Mouse (Mus musculus) bone marrow, adult 2 months (tissue): ENCODE measurements around the gene Aatf.

Experiments
- CTCF ChIP-seq: fragments of 200-500 bp; IDR thresholded peaks from 2 replicates; pipeline ENCODE4 v1.5.1; 2011; ENCODE audit warnings: low read length, control low read depth; ENCODE audit not compliant: control insufficient read depth, insufficient read depth
- POLR2A ChIP-seq: fragments of 200-500 bp; IDR thresholded peaks from 2 replicates; pipeline ENCODE4 v1.6.1; 2011; ENCODE audit warnings: low read depth, mild to moderate bottlenecking, control low read depth, low read length, borderline replicate concordance; ENCODE audit not compliant: control insufficient read depth

DNA sequence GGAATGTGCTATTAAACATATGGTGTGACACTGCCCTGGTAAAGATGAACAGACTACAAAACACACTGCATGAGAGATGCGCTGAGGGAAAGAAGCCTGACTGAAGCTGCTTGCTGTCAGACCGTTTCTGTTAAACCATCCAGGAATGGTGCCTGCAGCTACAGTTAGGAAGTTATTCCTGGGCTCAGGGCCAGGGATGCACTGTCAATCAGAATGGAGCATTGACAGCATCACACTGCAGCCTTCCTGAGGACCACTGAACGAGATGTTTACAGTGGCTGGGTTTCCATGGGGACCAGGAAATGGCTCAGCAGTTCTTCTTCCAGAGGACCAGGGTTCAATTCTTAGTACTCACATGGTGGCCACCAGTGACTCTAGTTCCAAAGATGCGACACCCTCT is 102.9 kb downstream of the Aatf start:
- TF ChIP-seq POLR2A (no peak), CTCF (no peak)
